Mouse (Mus musculus) neutrophil, adult 83 days (primary cell): ENCODE results near the gene Arhgap15. TPM values are rescaled to one million over a fixed set of nuclear protein-coding genes. Genes with fewer than 3 reads are reported as not detected.

Experiments used
- total RNA-seq, 2 experiments: library from RNA; stranded (reverse); gene quantifications; one replicate each; pipeline ENCODE4 v1.2.4; 2023

Arhgap15 gene
- 100 to 1,000 TPM; 145 to 176 TPM for total RNA-seq

GRCm38 (mm10) chr2:43748287-43748983 is at the start of gene Arhgap15:
TSS of gene Arhgap15 (plus strand) at chr2:43748824.

Other genes starting within 250 kb of the Arhgap15 start
- under 1 TPM; 0.64 to 0.86 TPM for gene Kynu, start 193.5 kb upstream of the Arhgap15 start, total RNA-seq